Mouse (Mus musculus): Measurements from ENCODE around the gene Chad. TPM values are rescaled to one million over a fixed set of nuclear protein-coding genes. Genes with fewer than 3 reads are reported as not detected.

Chad gene
- total and polyA plus RNA-seq, 2 experiments from 2014 or later: 0.44 TPM; not detected in 1

DNA sequence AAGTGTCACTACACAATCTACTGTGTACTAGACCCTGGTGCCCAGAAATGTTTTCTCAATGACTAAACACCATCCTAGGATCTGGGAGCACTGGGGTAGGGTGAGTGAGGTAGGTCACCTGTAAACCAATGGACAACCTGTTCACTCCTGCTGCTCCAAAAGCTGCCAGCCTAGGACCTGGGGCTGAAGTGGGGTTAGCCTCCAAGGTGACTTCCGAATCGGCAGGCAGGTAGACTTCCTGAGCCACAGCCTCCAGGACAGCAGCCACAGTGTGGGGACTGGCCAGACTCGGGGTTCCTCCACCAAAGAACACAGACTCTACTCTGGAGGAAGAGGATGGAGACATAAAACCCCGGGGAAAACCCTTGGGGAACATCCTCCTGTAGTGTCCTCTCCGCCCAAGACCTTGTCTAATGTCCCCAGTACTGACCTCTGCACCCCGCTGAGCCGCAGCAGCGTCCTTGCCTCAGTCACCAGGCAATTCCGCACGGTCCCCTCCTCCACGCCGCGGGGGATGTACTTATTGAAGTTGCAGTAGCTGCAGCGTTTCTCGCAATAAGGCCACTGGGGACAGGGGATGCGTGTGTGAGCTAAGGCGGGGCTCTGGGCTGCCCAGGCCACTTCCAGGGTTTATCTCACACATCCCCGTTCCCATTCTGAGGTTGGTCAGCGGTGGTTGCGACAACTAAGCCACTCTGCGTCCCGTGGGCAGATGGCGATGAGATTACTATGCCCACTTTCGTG is 16.6 kb upstream of the Chad start:
- Histone ChIP-seq H3K27ac (ENCODE audit: low read depth, low read length) (peak overlapping the region; percentile 85), H3K36me3 (ENCODE audit: insufficient read depth) (no peaks in the 10 kb centered on the region), H3K4me1 (ENCODE audit: insufficient read depth) (peaks cover 8% of the 10 kb centered on the region), H3K4me2 (ENCODE audit: low read depth) (peak overlapping the region; percentile 94), H3K9ac (peak overlapping the region; percentile 64), H3K27me3 (ENCODE audit: insufficient read depth, low read length) (no peaks in the 10 kb centered on the region), H3K9me3 (ENCODE audit: low read length) (no peaks in the 10 kb centered on the region), H3K4me3 (ENCODE audit: low read depth, low read length) (peak overlapping the region; percentile 51)
- no peak for TF ChIP-seq CTCF (IDR thresholded peaks at IDR 0.05; ENCODE audit: low read depth)
- ATAC-seq: peak; percentile 48
- no peak for DNase-seq
- WGBS: 14% methylated on average over 24 of the region's 24 CpGs

- Histone ChIP-seq H3K9me3 (ENCODE audit: low read length) (no peaks in the 10 kb centered on the region), H3K27me3 (ENCODE audit: insufficient read depth, low read length) (no peaks in the 10 kb centered on the region), H3K4me1 (ENCODE audit: insufficient read depth) (peaks cover 8% of the 10 kb centered on the region), H3K27ac (ENCODE audit: low read depth, low read length) (peak within 1 kb of the TSS; percentile 85), H3K4me2 (ENCODE audit: low read depth) (peak within 1 kb of the TSS; percentile 94), H3K4me3 (ENCODE audit: low read depth, low read length) (peak within 1 kb of the TSS; percentile 51), H3K36me3 (ENCODE audit: insufficient read depth) (no peaks in the 10 kb centered on the region), H3K9ac (peak within 1 kb of the TSS; percentile 64)
- WGBS: 3% methylated on average over 49 of the region's 49 CpGs
- ATAC-seq (peak; percentile 92), DNase-seq (peak; percentile 96)
- peak; percentile 98 for TF ChIP-seq CTCF (IDR thresholded peaks at IDR 0.05; ENCODE audit: low read depth)
Observed at GRCm38 (mm10) chr11:94548888-94549690, 15.8 kb upstream of the Chad start, which contains the start of gene Rsad1. TSS of gene Rsad1 (minus strand) at chr11:94549255.

DNA sequence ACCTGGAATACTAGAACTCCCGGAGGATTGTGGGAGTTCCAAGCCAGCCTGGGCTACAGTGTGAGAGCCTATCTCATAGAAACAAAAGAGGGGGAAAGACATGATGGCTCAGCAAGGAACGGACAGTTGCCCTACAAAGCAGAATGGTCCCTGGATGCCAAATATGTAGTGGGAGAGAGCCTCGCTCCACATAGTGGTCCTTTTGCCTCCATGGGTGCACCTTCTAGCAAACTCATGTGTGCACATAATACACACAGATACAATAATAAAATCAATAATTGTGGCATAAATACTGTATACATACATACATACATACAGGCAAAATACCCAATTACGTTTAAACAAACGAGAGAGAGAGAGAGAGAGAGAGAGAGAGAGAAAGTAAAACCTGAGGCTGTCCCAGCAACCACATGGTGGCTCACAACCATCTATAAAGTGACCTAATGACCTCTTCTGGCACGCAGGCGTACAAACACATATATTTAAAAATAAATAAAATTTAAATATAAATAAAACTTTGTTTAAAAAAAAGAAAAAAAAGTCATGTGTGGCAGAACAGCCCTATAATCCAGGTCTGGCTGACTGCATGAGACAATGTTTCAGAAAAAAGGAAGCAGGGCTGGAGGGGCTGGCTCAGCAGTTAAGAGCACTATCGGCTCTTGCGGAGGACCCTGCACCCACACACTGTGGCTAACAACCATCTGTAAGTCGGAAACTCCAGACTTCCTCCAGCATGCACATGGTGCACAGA is 15.0 kb upstream of the Chad start:
- Histone ChIP-seq H3K36me3 (ENCODE audit: insufficient read depth) (no peaks in the 10 kb centered on the region), H3K4me2 (ENCODE audit: low read depth) (no peak overlapping the region), H3K4me1 (ENCODE audit: insufficient read depth) (peaks cover 6% of the 10 kb centered on the region), H3K27me3 (ENCODE audit: insufficient read depth, low read length) (no peaks in the 10 kb centered on the region), H3K9me3 (ENCODE audit: low read length) (no peaks in the 10 kb centered on the region), H3K9ac (no peak overlapping the region), H3K27ac (ENCODE audit: low read depth, low read length) (peak overlapping the region; percentile 85; the same call in 1 of the 2 replicates), H3K4me3 (ENCODE audit: low read depth, low read length) (no peak overlapping the region)
- DNase-seq (no peak), ATAC-seq (no peak)
- TF ChIP-seq CTCF (IDR thresholded peaks at IDR 0.05; ENCODE audit: low read depth): no peak
- WGBS: 73% methylated on average over 10 of the region's 10 CpGs

GRCm38 (mm10) chr11:94550442-94550744 is 14.5 kb upstream of the Chad start:
- no peak overlapping the region for H3K4me3 ChIP-seq (ENCODE audit: low read depth, low read length)
- H3K27ac ChIP-seq (ENCODE audit: low read depth, low read length): no peak overlapping the region
- H3K4me1 ChIP-seq (ENCODE audit: insufficient read depth): peaks cover 6% of the 10 kb centered on the region
- WGBS: 88% methylated on average over 5 of the region's 5 CpGs
- H3K4me2 ChIP-seq (ENCODE audit: low read depth): no peak overlapping the region
- H3K9me3 ChIP-seq (ENCODE audit: low read length): no peaks in the 10 kb centered on the region
- no peak for DNase-seq
- no peak for ATAC-seq
- no peaks in the 10 kb centered on the region for H3K36me3 ChIP-seq (ENCODE audit: insufficient read depth)
- no peak overlapping the region for H3K9ac ChIP-seq
- H3K27me3 ChIP-seq (ENCODE audit: insufficient read depth, low read length): no peaks in the 10 kb centered on the region
- no peak for TF ChIP-seq CTCF (IDR thresholded peaks at IDR 0.05; ENCODE audit: low read depth)

DNA sequence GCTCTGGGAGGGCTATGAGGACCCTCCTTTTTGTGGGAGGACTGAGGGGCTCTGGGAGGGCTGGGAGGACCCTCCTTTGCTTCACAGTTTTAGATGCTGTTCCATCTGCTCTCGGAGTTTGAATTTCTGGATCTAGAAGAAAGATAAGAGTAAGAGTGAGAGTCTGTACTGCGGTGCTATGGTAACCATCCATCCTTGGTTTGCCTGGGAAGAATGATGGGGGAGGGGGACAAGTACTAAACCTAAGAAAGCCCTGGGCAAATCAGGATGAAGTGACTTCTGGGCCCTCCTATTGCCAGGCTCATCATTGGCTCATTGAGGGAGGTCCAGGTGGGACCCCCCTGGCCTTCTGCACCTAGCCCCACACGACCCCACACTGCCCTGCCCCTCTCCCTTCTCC is 6.6 kb upstream of the Chad start:
- 45% methylated on average over 3 of the region's 3 CpGs for WGBS
- Histone ChIP-seq H3K9ac (no peak overlapping the region), H3K9me3 (ENCODE audit: low read length) (no peaks in the 10 kb centered on the region), H3K27ac (ENCODE audit: low read depth, low read length) (peak overlapping the region; percentile 59; the same call in 1 of the 2 replicates), H3K4me3 (ENCODE audit: low read depth, low read length) (no peak overlapping the region), H3K36me3 (ENCODE audit: insufficient read depth) (no peaks in the 10 kb centered on the region), H3K27me3 (ENCODE audit: insufficient read depth, low read length) (no peaks in the 10 kb centered on the region), H3K4me2 (ENCODE audit: low read depth) (no peak overlapping the region), H3K4me1 (ENCODE audit: insufficient read depth) (no peaks in the 10 kb centered on the region)
- TF ChIP-seq CTCF (IDR thresholded peaks at IDR 0.05; ENCODE audit: low read depth): no peak
- ATAC-seq: peak; percentile 88
- DNase-seq: peak; percentile 66

DNA sequence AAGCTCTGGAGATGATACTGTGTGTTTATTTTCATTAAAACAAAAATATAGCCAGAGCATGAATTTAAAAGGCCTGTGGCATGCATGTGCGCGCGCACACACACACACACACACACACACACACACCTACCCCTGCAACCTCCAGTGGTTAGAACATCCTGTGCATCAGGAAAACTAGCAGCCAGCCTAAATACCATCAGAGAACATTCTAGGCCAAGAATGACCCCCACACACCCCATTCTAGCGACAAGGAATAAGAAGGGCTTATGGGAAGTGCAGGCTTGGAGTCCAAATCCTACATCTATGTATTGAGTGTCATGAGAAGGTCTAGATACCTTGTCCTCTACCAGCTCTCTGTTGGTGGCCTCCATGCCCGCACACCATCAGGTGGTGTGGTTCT is 1.5 kb upstream of the Chad start:
- H3K9ac ChIP-seq: no peak overlapping the region

More for the DNA sequence above, 1.5 kb upstream of the Chad start:
- Histone ChIP-seq H3K4me2 (ENCODE audit: low read depth) (no peak overlapping the region), H3K27ac (ENCODE audit: low read depth, low read length) (no peak overlapping the region), H3K4me3 (ENCODE audit: low read depth, low read length) (no peak overlapping the region), H3K9me3 (ENCODE audit: low read length) (no peaks in the 10 kb centered on the region), H3K27me3 (ENCODE audit: insufficient read depth, low read length) (no peaks in the 10 kb centered on the region), H3K36me3 (ENCODE audit: insufficient read depth) (no peaks in the 10 kb centered on the region), H3K4me1 (ENCODE audit: insufficient read depth) (peaks cover 6% of the 10 kb centered on the region; the same call in 1 of the 2 replicates)
- WGBS: 99% methylated on average over 5 of the region's 5 CpGs
- DNase-seq: no peak
- ATAC-seq: no peak
- no peak for TF ChIP-seq CTCF (IDR thresholded peaks at IDR 0.05; ENCODE audit: low read depth)
